Mouse (Mus musculus) heart, adult 2 months (tissue): ENCODE data around the gene Fhl3.

Experiments used
- CTCF ChIP-seq: fragments of 200-600 bp; IDR thresholded peaks from 2 replicates; pipeline ENCODE4 v1.8.1; 2022; ENCODE audit warnings: antibody characterized with exemption, mild to moderate bottlenecking, moderate library complexity
- POLR2A ChIP-seq: fragments of 200-500 bp; IDR thresholded peaks from 2 replicates; pipeline ENCODE4 v1.6.1; 2011; ENCODE audit warnings: mild to moderate bottlenecking, low read depth, low read length, control low read depth; ENCODE audit not compliant: insufficient read depth

GRCm38 (mm10) chr4:124663034-124663433 lies 37.5 kb upstream of the Fhl3 start:
- TF ChIP-seq POLR2A: no peak
- TF ChIP-seq CTCF: peak; percentile 63
